Mouse (Mus musculus) fibroblast of lung, adult 2 months (primary cell): ENCODE data around the gene Nfasc.
A peak's percentile ranks its signal among the peaks of the same experiment; 100 is the strongest.

ENCODE experiments used
- DNase-seq: peaks from one replicate; pipeline ENCODE4 v3.0.0-alpha.2; 2011; ENCODE audit warnings: low read depth

Nfasc gene

DNA sequence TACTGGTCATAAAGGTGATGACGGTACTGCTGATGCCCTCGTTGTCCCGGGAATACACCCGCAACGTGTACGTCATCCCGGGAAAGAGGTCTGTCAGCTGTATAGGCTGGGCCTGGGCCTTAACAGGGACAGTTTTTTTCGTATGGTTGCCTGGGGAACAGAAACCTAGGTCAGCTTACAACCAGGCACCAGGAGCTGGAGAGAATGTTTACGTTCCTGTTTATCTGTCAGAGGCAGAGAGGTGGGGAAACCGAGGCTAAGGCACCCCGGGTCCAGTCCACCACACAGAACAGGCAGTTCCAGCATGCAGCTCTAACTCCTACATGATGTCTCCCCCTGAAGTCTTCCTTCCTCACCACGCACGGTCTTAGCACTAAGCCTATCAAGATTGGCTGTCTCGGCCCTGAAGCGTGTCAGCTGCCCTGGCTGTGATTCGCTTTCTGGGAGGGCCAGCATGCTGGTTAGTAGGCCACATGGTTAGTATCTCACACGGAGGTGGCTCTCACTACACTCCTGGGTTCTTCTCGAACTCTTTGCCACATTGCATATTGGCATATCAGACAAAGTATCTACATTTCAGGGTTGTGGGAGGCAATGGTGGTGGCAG is 158.5 kb downstream of the Nfasc start:
- no peak for DNase-seq

- DNase-seq = no peak
These were observed 159.5 kb downstream of the Nfasc start for GRCm38 (mm10) chr1:132581845-132582839.

DNA sequence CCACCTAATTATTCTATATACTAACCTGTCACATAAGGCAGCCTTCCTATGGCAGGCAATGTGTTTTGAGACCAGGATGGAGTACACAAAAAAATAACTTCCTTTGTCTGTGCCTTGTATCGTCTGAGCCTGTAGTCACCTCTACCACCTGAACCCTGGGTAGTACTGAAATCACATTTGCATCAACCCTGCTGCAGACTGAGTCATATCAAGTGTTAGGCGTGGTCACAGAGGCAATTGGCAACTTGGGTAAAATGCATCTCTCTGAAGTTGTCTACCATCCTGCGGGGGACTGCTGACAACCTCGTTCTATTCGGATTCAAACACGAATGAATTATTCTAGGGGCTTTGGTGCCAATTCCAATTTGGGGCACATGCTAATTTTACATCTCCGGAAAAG is 161.5 kb downstream of the Nfasc start:
- no peak for DNase-seq

GRCm38 (mm10) chr1:132576845-132577244 is 164.8 kb downstream of the Nfasc start:
- no peak for DNase-seq

DNA sequence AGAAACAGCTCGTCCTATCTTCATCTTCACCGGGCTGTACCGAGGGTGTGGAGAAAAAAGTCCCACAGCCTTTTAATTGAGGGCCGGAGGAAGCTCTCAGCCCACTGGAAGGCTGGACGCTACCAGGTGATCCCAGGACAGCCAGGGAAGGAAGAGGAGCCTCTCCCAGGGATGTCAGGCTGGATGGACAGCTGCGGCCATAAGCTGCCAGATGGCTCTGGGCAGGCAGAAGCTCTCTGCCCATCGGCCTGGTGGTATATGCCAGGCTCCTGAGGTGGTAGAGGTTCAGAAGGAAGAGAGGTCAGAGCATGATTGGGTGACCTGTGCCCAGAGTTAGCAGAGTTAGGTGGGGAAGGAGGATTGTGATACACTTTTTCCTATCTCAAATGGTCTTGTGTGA is 168.7 kb downstream of the Nfasc start:
- no peak for DNase-seq

DNA sequence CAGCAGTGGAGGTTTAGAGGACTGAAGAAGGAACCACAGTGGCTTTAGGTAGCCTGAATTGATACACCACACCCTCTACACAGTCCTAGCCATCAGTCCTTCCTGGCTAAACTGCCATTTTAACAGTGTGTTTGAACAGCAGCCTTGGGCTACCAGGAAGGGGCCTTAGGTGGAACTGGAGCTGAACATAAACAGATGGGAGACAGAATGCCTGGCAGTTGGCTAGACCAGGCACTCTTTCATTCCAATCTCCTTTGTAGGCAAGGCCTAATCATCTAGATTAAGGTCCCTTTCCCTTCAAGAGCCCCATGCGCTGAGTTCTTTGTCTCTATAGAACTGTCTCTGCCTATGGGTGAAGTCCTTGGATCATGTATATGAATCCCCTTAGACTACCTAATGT is 170.0 kb downstream of the Nfasc start:
- no peak for DNase-seq

DNA sequence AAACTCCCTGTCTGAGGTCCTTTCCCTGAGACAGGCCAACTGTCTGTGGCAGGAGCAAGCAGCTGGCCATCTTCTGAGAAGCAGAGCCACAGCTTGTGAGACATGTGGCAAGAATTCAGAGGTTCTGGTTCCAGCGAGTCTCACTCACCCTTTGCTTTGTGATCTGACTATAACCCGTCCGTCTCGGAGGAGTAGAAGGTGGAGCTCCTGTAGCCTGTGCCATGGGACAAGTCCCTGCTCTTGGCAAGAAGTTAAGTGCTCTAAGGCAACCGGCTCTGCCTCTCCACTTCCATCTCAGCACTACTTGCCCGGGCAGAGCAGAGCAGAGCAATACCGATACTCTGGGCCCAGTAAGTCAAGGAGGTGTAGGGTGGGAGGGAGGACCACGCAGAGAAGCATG is 170.7 kb downstream of the Nfasc start:
- no peak for DNase-seq

DNA sequence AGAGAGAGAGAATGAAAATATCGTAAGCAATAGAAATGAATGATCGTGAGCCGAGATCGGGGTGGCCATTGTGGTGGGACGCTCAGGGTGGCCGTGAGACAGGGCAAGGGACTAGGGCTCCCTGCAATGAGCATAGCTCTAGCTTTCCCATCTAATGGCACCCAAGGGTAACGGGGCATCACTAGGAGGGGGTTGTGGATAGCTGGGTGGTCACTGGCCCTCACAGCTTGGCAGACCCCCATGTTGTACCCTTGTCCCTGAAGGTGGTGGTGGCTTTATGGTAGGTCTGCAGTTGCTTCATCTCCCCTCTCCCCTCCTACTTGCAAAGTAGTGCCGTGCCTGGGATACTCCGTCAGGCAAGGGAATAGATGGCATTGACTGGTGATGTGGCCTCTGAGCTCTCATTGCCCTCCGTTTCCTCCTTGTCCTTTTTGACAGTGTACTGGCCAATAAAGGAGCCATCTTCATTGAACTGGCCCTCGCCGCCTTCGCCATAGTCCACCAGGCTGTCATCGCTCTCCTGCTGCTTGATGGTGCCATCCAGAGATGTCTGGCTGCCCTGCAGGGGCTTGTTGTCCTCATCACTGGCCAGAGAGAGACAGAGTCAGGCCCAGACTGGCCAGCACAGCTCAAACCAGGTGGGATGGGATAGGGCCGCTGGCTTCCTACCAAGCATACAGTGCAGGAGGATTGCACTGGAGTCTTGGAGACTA is 171.4 kb downstream of the Nfasc start:
- DNase-seq = no peak

DNA sequence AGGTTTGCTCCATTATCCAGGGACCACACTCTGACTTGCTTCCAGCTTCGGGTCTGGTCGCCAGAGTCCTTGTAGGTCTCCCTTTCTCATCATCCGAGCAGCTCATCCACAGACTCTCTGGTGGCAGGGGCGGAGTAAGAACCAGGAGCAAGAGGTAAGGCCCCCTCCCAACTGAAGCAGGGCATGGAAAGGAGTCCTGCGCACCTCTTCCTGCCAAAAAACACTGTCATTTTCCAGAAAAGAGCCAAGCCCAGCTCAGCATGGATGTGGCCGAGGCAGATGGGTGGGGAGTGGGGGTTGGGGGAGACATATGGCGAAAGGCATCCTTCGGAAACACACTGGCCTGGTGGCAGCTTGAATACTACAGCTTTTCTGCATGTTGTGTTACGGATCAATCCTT is 172.1 kb downstream of the Nfasc start:
- no peak for DNase-seq

- DNase-seq = no peak
These were observed 174.1 kb downstream of the Nfasc start for GRCm38 (mm10) chr1:132567336-132568125.

DNA sequence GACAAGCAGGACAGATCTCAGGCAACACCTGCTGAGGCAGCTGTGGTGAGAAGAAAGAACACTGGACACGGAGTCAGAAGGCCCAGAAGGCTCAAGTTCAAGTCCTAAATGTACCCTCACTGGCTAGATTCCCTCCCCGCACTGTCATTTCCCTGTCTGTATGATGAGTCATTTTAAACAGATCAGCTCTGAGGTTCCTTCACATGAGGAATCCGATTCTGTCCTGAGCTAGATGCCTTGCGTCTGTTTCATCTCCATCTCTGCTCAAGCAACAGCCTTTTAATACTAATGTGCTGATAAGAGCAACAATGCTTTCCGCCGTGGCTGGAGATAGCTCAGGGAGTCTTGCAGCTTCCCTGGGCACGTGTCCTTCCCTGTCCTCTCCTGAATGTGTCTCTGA is 175.8 kb downstream of the Nfasc start:
- DNase-seq = no peak

DNA sequence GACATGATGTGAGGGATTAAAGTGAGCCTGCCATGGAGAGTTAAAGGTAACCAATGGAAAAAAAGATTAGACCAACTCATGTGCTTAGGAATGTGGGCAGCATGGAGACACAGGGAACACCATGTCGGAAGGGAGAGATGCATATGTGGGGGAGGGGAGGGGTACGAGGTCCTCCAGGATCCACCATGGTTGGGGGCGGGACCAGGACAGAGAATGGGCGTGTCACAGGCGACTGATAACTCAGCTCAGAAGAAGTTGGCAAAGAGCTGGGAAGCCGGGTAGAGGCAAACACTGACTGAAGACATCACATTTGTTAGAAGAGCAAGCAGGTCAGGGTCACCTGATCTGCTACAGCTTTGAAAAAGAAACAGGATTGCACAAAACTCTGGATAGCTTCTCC is 176.7 kb downstream of the Nfasc start:
- no peak for DNase-seq

GRCm38 (mm10) chr1:132562337-132562795 is 179.2 kb downstream of the Nfasc start:
- no peak for DNase-seq

DNA sequence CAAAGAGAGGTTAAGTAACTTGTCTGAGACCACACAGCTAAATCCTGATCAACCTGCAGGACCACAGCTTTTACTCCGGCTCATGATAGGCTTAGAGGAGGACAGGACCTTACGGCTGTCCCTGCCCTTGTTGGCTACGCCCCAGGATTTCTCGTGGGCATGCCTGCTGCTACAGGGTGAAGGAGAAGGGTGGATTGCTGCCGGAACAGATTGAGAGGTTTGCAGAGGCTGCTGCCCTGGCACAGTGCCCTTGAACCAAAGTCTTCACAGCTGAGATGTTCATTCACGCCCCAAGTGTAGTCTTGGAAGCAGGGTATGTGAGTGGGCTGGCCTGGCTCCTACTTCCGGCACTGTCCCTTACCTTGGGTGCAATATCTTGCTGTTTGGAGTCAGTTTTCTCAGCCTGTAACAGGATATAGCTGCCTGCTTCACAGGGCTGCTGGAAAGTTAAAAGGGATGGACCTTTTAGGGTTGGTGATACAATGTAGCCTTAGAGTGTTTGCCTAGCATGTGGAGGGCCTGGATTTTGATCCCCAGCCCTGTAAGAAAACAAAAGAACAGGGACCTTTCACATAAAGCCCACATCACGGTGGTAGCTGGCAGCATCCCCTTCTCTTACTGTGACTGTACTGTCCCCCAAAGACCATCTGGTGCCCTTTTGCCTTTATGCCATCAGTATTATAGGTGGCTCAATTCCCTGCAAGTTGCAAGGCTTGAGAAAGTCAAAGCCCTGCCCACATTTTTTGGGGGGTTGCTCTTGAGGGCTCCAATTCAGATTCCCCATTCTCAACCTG is 180.5 kb downstream of the Nfasc start:
- no peak for DNase-seq

- no peak for DNase-seq
These were observed 182.6 kb downstream of the Nfasc start for GRCm38 (mm10) chr1:132559045-132559444.

GRCm38 (mm10) chr1:132557901-132558631 is 183.5 kb downstream of the Nfasc start:
- DNase-seq = peak; percentile 32

GRCm38 (mm10) chr1:132543789-132544188 is 197.8 kb downstream of the Nfasc start:
- DNase-seq = no peak

GRCm38 (mm10) chr1:132542762-132543306 is 198.8 kb downstream of the Nfasc start, which contains the start of gene Cntn2:
Cntn2 (minus strand) TSS chr1:132543256.
- no peak for DNase-seq

GRCm38 (mm10) chr1:132541824-132542599 is 199.6 kb downstream of the Nfasc start:
- DNase-seq = no peak
